Mouse (Mus musculus): Measurements from ENCODE around the gene Rassf5.

DNA sequence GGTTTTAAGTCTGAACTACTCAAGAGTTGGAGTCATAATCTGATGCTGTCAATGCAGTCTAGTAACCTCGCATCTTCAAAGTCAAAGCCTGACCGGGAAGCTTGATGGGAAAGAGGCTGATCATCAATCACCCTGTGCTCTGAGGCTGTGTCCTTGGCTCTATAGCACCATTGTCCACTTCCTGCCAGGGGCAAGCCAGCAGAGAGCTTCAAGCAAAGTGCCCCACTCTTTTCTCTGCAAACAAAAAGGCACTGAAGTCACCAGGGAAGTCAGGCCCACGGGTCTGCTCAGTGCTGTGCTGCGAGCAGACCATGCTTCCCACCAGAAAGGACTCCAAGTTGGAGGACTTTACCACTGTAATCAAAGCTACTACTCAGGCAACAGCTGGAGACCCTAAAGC is 67.8 kb downstream of the Rassf5 start:
- TF ChIP-seq GATA1 (IDR thresholded peaks at IDR 0.05; ENCODE audit: low read length) = no peak
- no peak for TF ChIP-seq TAL1 (IDR thresholded peaks at IDR 0.05; ENCODE audit: low read length)
